Mouse (Mus musculus) kidney, postnatal 0 days (tissue): ENCODE data around the gene Cobl. TPM values are rescaled to one million over a fixed set of nuclear protein-coding genes. Genes with fewer than 3 reads are reported as not detected.

Experiments
- ATAC-seq: fragments of 200-750 bp; cut with Nextera tagmentation; replicated peaks from 2 replicates; pipeline ENCODE4 v1.8.0; 2017; ENCODE audit warnings: low read depth, moderate number of reproducible peaks, moderate TSS enrichment, moderate library complexity; ENCODE audit not compliant: low FRiP score
- DNase-seq: peaks from one replicate; pipeline ENCODE4 v3.0.0-alpha.2; 2016; ENCODE audit warnings: low spot score
- H3K27ac ChIP-seq: fragments of 300-500 bp; sonication (generic); 2 replicates; pipeline ENCODE4 v1.5.1; 2014; ENCODE audit warnings: mild to moderate bottlenecking
- H3K27me3 ChIP-seq: fragments of 300-500 bp; sonication (generic); 2 replicates; pipeline ENCODE4 v1.6.1; 2014; ENCODE audit warnings: low read length, mixed read lengths; ENCODE audit not compliant: insufficient read depth
- H3K36me3 ChIP-seq: fragments of 300-500 bp; sonication (generic); 2 replicates; pipeline ENCODE4 v1.6.1; 2014; ENCODE audit warnings: low read length, mixed read lengths; ENCODE audit not compliant: insufficient read depth
- H3K4me1 ChIP-seq: fragments of 300-500 bp; sonication (generic); replicated peaks from 2 replicates; pipeline ENCODE4 v1.6.1; 2014; ENCODE audit warnings: antibody characterized with exemption, low read length, mixed read lengths; ENCODE audit not compliant: insufficient read depth
- H3K4me2 ChIP-seq: fragments of 300-500 bp; sonication (generic); 2 replicates; pipeline ENCODE4 v1.6.1; 2014; ENCODE audit warnings: mild to moderate bottlenecking, low read length, moderate library complexity, mixed read lengths
- H3K4me3 ChIP-seq: fragments of 300-500 bp; sonication (generic); replicated peaks from 2 replicates; pipeline ENCODE4 v1.5.1; 2014; ENCODE audit warnings: low read depth, low read length
- H3K9ac ChIP-seq: fragments of 300-500 bp; sonication (generic); 2 replicates; pipeline ENCODE4 v1.6.1; 2014; ENCODE audit warnings: low read depth, low read length
- H3K9me3 ChIP-seq: fragments of 300-500 bp; sonication (generic); replicated peaks from 2 replicates; pipeline ENCODE4 v1.6.1; 2016; ENCODE audit warnings: low read length, inconsistent platforms, mixed read lengths
- CTCF ChIP-seq: IDR thresholded peaks from 2 replicates; pipeline ENCODE4 v1.5.1; 2016; ENCODE audit warnings: antibody characterized with exemption, low read depth, mild to moderate bottlenecking, moderate library complexity
- WGBS: fragments of 180-500 bp; shearing (Covaris S2); extraction: QIAGEN DNeasy Blood & Tissue Kit; methylation state at CpG from one replicate; pipeline ENCODE4 v1.1.7; 2014; 5-methylcytosine and 5-hydroxymethylcytosine counted together
- polyA plus RNA-seq: library from polyadenylated mRNA; unstranded; fragments of >200 nt; fragmentation: Nextera tagmentation; extraction: Ambion mirVana; gene quantifications from 2 replicates; pipeline ENCODE4 v1.2.1, GENCODE M21; 2015

Gene Cobl
- polyA plus RNA-seq, 1 experiment from 2014 or later: 8.1 TPM

GRCm38 (mm10) chr11:12343686-12344085, 121.1 kb downstream of the Cobl start:
- no peak overlapping the region for H3K9ac ChIP-seq
- no peaks in the 10 kb centered on the region for H3K36me3 ChIP-seq
- no peaks in the 10 kb centered on the region for H3K4me1 ChIP-seq
- WGBS: 88% methylated on average over 4 of the region's 4 CpGs
- DNase-seq (no peak), ATAC-seq (no peak)
- H3K27ac ChIP-seq: no peak overlapping the region
- no peaks in the 10 kb centered on the region for H3K27me3 ChIP-seq
- no peak overlapping the region for H3K4me3 ChIP-seq
- H3K4me2 ChIP-seq: no peak overlapping the region
- TF ChIP-seq CTCF: no peak
- H3K9me3 ChIP-seq: no peaks in the 10 kb centered on the region

- no peak for TF ChIP-seq CTCF
- Histone ChIP-seq H3K36me3 (no peaks in the 10 kb centered on the region), H3K9ac (no peak overlapping the region), H3K4me2 (no peak overlapping the region), H3K27ac (no peak overlapping the region), H3K9me3 (no peaks in the 10 kb centered on the region), H3K4me3 (no peak overlapping the region), H3K4me1 (no peaks in the 10 kb centered on the region), H3K27me3 (no peaks in the 10 kb centered on the region)
- DNase-seq (peak; percentile 64), ATAC-seq (no peak)
Observed at GRCm38 (mm10) chr11:12340697-12341096, 124.1 kb downstream of the Cobl start.

- H3K9me3 ChIP-seq: no peaks in the 10 kb centered on the region
- no peak overlapping the region for H3K4me2 ChIP-seq
- H3K4me3 ChIP-seq: no peak overlapping the region
- WGBS: 43% methylated on average over 12 of the region's 12 CpGs
- H3K4me1 ChIP-seq: peaks cover 7% of the 10 kb centered on the region
- TF ChIP-seq CTCF: no peak
- DNase-seq: peak; percentile 71
- ATAC-seq: no peak; the same call in 1 of the 2 replicates
- no peaks in the 10 kb centered on the region for H3K27me3 ChIP-seq
- H3K36me3 ChIP-seq: no peaks in the 10 kb centered on the region
- H3K9ac ChIP-seq: no peak overlapping the region
- H3K27ac ChIP-seq: 0 out of 2 replicates have a peak overlapping the region, but pooled peaks have one; percentile 48
Observed at GRCm38 (mm10) chr11:12336145-12336544, 128.6 kb downstream of the Cobl start.

GRCm38 (mm10) chr11:12331997-12332396, 132.8 kb downstream of the Cobl start:
- 30% methylated on average over 2 of the region's 2 CpGs for WGBS
- Histone ChIP-seq H3K9ac (no peak overlapping the region), H3K27ac (peak overlapping the region; percentile 65), H3K4me1 (peaks cover 7% of the 10 kb centered on the region), H3K9me3 (no peaks in the 10 kb centered on the region), H3K4me2 (no peak overlapping the region), H3K4me3 (no peak overlapping the region), H3K36me3 (no peaks in the 10 kb centered on the region), H3K27me3 (no peaks in the 10 kb centered on the region)
- ATAC-seq: peak; percentile 85
- no peak for TF ChIP-seq CTCF
- DNase-seq: peak; percentile 77

GRCm38 (mm10) chr11:12321445-12321844, 143.3 kb downstream of the Cobl start:
- DNase-seq: no peak
- ATAC-seq: no peak
- no peak for TF ChIP-seq CTCF
- Histone ChIP-seq H3K9ac (no peak overlapping the region), H3K27ac (no peak overlapping the region), H3K36me3 (no peaks in the 10 kb centered on the region), H3K27me3 (no peaks in the 10 kb centered on the region), H3K4me3 (no peak overlapping the region), H3K4me2 (no peak overlapping the region), H3K4me1 (no peaks in the 10 kb centered on the region), H3K9me3 (no peaks in the 10 kb centered on the region)
- 68% methylated on average over 1 of the region's 1 CpGs for WGBS

- Histone ChIP-seq H3K9me3 (no peaks in the 10 kb centered on the region), H3K27me3 (no peaks in the 10 kb centered on the region), H3K36me3 (no peaks in the 10 kb centered on the region), H3K4me3 (no peak overlapping the region), H3K4me1 (no peaks in the 10 kb centered on the region), H3K27ac (no peak overlapping the region), H3K4me2 (no peak overlapping the region), H3K9ac (no peak overlapping the region)
- ATAC-seq: no peak
- 67% methylated on average over 3 of the region's 3 CpGs for WGBS
- no peak for DNase-seq
- no peak for TF ChIP-seq CTCF
Observed at GRCm38 (mm10) chr11:12319318-12319717, 145.4 kb downstream of the Cobl start.

GRCm38 (mm10) chr11:12315670-12316069, 149.1 kb downstream of the Cobl start:
- no peak overlapping the region for H3K9ac ChIP-seq
- no peak overlapping the region for H3K4me3 ChIP-seq
- no peaks in the 10 kb centered on the region for H3K27me3 ChIP-seq
- DNase-seq (no peak), ATAC-seq (no peak)
- H3K27ac ChIP-seq: no peak overlapping the region
- no peaks in the 10 kb centered on the region for H3K4me1 ChIP-seq
- TF ChIP-seq CTCF: no peak
- WGBS: 72% methylated on average over 3 of the region's 3 CpGs
- no peaks in the 10 kb centered on the region for H3K9me3 ChIP-seq
- no peaks in the 10 kb centered on the region for H3K36me3 ChIP-seq
- no peak overlapping the region for H3K4me2 ChIP-seq
